Mouse (Mus musculus) adrenal gland, postnatal 14 days (tissue): ENCODE measurements around the gene Abi3bp. TPM values are rescaled to one million over a fixed set of nuclear protein-coding genes. Genes with fewer than 3 reads are reported as not detected.
A peak's percentile ranks its signal among the peaks of the same experiment; 100 is the strongest.

Experiments
- DNase-seq: peaks from one replicate; pipeline ENCODE4 v3.0.0; 2021; ENCODE audit warnings: mixed read lengths
- long read RNA-seq, 2 experiments: library from polyadenylated mRNA; stranded (forward); transcript quantifications; one replicate each; pipeline ENCODE4 v2.0.0; 2021
- total RNA-seq: library from RNA; stranded (reverse); gene quantifications from 2 replicates; pipeline ENCODE4 v1.2.3, GENCODE M21; 2021

The Abi3bp gene
- 9.1 and 10.8 TPM in 2 replicates for total RNA-seq
- long read RNA-seq, experiment 1: 0 reads
- long read RNA-seq, experiment 2, partial matches to known transcripts: 2 of 4 reads
- long read RNA-seq, experiment 2, other reads (novel, unspliced or antisense): 2 of 4 reads

GRCm38 (mm10) chr16:56477677-56478574 is at the start of gene Abi3bp:
Gene Abi3bp (plus strand): TSS chr16:56477878.
- peak; percentile 65 for DNase-seq

- no peak for DNase-seq
Measured at GRCm38 (mm10) chr16:56435293-56436185, 42.1 kb upstream of the Abi3bp start.

GRCm38 (mm10) chr16:56440243-56440642 is 37.4 kb upstream of the Abi3bp start:
- DNase-seq: no peak

DNA sequence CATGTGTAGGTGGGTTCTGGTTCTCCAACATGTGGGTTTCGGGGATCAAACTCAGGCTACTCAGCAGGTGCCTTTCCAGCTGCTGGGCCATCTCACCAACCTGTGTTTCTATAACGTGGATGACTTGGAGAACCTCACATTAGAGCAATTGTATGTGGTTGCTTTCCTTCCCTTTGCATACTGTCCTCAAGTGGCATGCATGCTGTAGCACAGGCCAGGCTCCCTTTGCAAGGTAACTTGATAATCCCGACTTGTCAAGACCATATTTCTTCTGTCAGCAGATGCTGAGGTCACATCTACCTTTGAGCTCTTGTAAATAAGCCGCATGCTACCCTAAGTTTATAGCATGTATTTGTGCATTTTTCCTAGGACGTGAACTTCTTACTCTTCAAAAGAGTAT is 36.6 kb upstream of the Abi3bp start:
- no peak for DNase-seq

- DNase-seq: no peak
Measured at GRCm38 (mm10) chr16:56441658-56442344, 35.9 kb upstream of the Abi3bp start.

DNA sequence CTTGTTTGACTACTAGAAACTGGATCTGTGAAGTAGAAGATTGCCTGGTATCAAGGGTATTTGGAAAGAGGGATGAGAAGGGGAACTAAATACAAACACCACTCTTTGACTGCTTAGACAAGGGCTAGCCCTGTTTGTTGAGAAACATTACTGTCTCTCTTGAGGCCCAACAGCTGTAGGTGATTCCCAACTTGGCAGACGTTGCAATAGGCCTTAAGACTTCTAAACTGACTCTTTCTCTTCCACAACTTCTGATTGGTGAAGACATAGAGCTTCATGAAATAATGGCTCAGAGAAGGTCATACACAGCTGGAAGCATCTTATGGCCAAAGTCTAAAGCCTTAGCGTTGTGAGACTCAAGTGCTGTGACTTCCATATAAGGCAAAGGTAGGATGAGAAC is 26.2 kb upstream of the Abi3bp start:
- DNase-seq: no peak

DNA sequence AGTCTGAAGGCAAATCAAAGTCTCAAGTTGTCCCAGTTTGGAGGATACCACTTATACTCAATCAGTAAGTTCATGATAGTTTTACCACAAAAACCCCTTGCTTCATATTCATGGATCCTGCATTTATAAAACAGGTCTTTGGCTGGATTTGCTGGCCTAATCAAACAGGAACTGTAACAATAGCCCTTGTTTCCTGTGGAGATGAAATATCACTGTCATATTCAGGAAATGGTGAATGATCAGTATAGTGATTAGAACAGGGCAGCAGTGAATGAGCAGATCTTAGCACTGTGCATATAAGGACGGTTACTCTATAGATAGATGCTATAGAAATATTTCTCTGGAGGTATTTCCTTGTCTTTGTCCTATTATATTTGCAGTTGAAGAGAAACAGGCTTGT is 25.8 kb upstream of the Abi3bp start:
- DNase-seq: no peak

DNA sequence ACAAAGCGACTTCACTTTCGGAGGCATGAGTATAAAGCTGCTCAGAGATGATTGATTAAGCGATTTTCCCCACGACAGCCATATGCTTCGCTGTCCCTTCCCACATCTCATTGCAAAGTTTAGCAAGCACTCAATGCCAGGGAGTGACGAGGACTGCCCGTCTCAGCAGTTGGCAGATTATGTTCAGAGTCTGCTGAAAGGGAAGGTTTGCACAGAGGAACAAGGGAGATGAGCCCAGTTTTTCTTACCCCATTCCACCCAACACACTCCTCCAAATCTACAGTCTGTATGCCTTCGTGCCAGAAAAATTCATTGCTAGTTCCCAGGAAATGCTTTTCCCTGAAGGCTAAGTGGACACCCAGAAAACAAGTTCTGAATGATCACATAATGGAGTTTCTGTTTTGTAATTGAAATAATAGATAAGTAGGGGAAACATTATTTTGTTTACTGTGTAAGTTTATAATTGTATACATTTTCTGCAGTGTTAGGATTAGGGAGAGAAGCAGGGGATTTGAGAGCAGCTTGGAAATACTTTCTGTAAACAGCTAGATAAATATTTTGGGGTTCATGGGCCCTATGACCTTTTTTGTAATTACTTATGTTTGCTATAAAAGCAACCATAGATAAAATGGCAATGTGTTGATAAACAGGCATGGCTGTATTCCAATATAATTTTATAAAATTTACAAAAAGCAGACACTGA is 19.5 kb upstream of the Abi3bp start:
- no peak for DNase-seq

- DNase-seq: no peak
Measured at GRCm38 (mm10) chr16:56473160-56473559, 4.5 kb upstream of the Abi3bp start.

DNA sequence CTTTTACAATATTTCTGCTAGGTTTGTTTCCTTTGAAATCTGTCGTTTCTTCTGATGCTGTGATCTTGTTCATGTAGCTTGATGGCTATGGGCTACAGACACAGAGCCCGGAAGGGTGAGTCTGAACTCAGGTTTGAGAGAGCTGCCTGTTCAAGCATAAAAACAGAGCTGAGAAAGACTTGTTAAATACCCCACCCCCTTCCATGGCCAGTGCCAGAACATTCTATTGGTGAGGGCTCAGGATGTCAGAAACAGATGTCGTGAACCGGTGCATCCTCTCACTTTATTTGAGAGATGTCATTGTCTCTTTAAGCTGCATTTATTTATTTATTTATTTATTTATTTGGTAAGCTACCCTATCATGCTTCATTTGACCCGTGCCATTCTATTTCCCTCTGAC is 2.0 kb upstream of the Abi3bp start:
- DNase-seq: no peak

DNA sequence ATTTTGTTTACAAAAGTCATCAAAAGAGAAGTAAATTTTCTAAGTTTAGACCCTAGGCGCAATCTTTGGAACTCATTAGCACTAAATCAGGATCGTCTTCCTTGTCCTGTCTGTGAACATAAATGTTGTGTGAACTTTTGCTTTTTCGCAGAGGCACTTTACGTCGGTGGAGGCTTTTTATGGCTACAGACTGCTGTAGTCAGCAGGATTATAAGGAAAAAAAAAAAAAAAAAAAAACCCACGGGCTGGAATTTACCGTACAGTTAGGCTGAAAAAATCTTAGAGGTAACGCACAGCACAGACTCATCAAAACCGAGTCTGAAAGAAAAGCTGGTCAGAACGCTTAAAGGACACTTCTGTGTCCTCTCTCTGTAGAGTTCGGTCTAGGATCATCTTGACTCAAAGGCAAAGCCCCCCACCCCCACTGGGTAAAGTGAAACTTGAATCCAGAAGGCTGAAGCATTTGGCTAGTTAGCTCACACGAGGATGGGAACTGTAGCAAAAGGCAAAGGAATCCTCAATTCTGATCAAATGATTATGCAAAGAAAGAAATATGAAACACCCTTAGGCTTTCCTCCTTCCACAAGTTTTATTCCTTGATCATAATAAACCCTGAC is 1.0 kb downstream of the Abi3bp start:
- peak; percentile 30 for DNase-seq

DNA sequence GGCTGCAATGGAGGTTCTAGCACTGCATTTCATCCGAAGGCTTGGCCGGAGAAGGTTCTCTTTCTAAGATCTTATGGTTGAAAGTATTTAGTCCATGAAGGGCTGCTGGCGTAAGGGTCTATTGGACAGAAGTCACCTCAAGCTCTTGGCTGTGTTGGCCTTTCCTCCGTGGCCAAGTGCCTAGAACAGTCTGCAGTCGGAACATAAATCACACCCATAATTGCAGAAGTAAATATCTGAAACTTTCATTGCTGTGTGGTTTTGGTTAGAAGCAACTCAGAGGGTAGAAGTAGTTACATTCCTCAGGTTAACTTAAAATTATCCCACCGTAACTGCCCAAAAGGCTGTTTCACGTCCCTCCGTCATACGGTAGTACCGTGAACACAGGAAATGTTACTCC is 5.8 kb downstream of the Abi3bp start:
- DNase-seq: no peak

GRCm38 (mm10) chr16:56486461-56486860 is 8.8 kb downstream of the Abi3bp start:
- peak; percentile 40 for DNase-seq

DNA sequence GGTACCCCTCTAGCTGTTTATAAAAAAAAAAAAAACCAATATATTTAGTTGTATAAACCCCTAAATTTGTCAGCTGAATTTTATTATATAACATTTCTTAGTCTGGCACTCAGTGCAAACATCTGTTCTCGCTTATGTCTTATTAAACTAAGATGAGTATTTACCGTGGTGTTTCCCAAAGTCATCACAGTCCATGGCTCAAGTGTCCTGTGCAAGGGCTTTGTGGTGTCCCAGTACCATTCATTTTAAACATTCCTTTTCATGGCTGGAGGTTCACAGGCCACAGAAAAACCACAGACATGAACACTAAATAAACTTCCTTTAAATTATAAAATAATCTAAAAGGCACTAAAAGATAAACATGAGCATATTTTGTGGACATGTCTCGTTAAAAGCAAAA is 13.2 kb downstream of the Abi3bp start:
- no peak for DNase-seq

DNA sequence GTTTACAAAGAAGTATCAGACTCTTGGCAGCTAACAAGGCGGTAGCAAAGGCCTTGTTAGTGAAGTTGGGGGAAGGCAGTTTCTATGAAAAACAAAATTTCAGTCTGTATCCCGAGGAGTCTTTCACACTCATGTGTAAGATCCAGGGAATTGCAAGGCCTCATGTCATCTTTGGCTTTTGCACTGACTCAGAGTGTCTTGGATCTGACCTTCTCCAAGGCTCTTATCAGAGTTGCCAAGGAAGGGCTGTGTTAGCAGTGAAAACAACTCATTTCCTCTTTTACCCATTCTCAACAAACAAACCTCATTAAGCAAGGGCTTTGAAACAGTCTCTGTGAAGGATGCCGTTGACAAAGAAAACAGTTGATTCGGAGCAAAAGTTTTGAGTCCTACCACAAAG is 17.6 kb downstream of the Abi3bp start:
- no peak for DNase-seq

DNA sequence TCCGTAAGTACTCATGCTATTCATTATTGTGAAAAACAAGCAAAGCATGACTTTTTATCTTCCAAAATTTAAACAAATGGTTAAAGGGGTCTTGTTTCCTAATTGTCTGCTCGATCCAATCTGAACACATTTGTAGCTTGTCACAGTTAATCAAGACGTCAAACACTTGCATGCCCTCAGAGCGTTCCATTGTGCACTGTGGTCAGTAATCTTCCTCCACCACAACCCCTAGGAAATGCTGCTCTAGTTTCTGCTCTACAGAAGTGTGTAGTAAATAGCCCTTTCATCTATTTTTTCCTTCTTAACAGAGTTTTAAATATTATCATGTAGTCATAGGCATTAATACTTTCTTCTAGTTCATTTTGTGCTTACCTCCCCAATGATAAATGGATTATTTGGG is 19.1 kb downstream of the Abi3bp start:
- no peak for DNase-seq

GRCm38 (mm10) chr16:56498680-56499079 is 21.0 kb downstream of the Abi3bp start:
- DNase-seq: no peak

GRCm38 (mm10) chr16:56500441-56500840 is 22.8 kb downstream of the Abi3bp start:
- DNase-seq: no peak

- no peak for DNase-seq
Measured at GRCm38 (mm10) chr16:56501101-56501500, 23.4 kb downstream of the Abi3bp start.

GRCm38 (mm10) chr16:56501513-56501912 is 23.8 kb downstream of the Abi3bp start:
- DNase-seq: peak; percentile 50

DNA sequence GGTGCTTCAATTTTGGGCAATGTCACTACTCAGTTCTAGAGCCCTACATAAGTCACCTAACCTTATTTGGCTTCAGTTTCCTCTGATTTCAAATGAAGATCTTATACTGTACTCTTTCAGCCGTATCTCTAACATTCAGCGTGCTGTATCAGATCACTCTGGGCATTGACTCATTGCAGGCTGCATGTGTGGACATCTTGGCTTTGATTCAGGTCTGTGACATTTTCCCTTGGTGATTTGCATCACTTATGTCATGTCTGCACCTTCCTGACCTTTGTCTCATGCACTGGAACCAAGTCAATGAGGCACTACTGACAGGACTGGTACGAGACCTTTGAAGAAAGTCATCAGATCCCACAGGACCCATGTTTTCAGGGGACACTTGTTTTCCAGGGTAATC is 24.5 kb downstream of the Abi3bp start:
- DNase-seq: peak; percentile 45
